Mouse (Mus musculus): ENCODE measurements around the gene Nup62.

GRCm38 (mm10) chr7:44789531-44789930 lies 26.4 kb upstream of the Nup62 start:
- TF ChIP-seq CTCF (IDR thresholded peaks at IDR 0.05; ENCODE audit: control insufficient read depth, insufficient read depth, insufficient read length) (no peak), MAX (IDR thresholded peaks at IDR 0.05) (no peak), USF1 (IDR thresholded peaks at IDR 0.05; ENCODE audit: low read depth) (no peak), MYOD1 (IDR thresholded peaks at IDR 0.05; ENCODE audit: control insufficient read depth, insufficient read length, low read depth) (no peak)
